Mouse (Mus musculus) adrenal gland, postnatal 36 days (tissue): ENCODE measurements at regions not wholly inside any gene's neighbourhood (a gene's known extent, or its start where the extent isn't known, plus 50 kb on each side); places are given as distances from the start of the nearest gene placed in this dataset.

Experiments
- DNase-seq, 2 experiments: peaks; one replicate each; pipeline ENCODE4 v3.0.0; 2021; ENCODE audit warnings: mixed read lengths in 1 of 2

DNA sequence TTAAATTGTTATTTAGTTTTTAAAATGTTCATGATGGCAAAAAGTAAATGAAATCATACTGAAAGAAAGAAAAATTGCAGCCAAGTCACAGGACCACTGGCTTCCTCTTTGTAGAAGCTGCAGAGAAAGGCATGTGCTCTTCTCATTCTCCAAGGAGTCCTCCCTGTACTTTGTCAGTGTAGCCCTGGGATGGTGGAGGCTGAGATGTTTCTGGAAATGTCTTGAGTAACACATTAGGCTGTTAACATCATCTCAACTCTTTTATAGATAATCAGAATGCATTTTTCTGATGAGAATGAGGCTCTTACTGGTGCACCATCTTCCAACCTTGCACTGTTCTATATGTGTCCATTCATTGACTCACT lies 128.3 kb upstream of the Tle1 start:
- no peak for DNase-seq

DNA sequence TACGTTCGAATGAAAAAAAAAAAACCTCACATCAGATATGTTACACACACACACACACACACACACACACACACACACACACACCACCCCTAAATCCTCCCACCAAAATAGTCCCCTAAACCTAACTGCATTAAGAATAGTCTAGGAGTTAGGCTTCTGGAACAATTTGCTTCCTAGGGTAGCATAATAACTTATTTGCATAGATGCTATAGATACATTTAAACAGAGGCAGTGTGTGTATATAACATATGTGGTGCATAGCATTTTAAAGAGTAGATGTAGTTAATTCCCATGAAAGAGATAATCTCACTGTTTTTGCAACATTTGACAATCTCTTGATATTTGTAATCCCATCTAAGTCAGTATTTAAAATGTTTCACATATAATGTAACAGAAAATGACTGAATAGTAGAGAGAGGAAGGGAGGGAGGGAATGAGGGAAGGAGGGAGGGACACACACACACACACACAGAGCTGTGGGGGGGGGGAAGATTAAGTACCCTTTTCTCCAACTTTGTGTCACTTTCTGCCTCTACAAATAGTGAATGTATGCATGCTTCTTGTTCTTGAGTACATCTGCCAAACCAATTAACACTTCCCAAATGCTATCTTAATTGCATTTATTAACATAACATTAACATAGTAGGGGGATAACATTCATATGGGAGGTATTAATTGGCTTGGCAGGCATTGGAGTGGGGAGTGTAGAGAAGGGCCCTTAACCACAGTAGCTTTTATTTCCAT lies 127.7 kb upstream of the Tle1 start:
- DNase-seq, result no peak

DNA sequence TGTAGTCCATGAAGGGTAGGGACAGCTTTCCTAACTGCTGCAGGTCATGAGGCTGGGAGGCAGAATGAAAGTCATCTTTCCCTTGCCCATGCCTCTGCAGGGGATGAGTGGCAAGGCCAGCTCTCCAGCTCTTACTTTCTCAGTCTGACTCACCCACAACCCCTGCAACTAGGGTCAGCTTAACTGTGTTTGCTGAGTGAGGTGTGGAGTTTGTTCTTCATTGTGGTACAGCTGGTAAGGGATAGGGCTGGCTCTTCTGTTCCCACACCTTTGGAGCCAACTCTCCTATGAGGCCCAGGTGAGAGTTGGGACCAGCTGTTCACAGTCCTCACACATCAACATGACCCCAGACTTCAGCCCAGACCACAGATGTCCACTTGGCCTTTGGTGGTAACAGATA lies 124.2 kb upstream of the Tle1 start:
- no peak for DNase-seq

DNA sequence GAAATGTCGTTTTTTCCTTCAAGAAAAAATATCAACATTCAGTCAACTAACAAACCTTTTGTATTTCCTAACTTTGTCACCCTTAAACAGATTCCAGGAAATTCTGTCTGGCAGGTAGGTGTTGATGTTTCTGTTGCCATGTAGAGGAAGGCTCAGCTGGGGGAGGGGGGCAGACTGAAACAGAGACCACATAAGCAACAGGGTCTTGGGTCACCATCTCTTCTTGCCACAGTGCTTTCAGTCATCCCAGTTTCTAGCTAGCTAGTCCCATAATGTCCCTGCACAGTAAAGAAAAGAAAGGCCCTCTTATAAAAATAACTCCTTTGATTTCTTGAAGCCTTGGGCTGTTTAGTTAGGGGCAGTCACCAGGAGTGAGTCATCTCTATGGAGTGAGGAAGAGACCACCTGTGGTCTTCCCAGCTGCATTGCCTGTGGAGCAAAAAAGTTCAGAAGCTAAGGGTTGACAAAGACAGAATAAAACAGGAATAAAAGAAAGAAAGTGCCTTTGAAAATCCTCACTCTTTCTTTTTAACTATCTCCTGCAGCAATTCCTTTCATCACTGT lies 84.5 kb upstream of the Tle1 start:
- DNase-seq, result no peak

DNA sequence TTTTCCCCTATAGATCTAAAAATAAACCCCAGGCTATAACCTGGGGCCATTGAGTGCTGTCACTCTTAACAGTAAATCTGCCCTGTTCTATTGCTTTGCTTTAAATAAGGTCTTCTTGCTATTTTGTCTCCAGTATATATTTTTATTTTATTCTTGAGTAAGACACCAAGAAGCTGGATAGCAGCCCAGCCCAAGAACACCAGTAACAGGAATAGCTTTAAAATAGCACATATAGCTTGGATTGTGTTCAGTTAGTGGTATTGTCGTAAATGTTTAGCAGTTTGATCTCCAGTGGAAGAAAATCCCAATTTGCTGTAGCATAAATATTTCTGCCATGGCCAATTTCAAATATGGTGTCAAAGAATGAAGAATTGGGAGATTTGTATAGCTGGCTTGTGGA lies 49.8 kb upstream of the Tle1 start:
- no peak for DNase-seq
